Mouse (Mus musculus): ENCODE results near the gene Il4i1.
A peak's percentile ranks its signal among the peaks of the same experiment; 100 is the strongest.

Gene Il4i1

GRCm38 (mm10) chr7:44849416-44850111 is 33.4 kb downstream of the Il4i1 start:
- peak; percentile 85 for DNase-seq (ENCODE audit: low read depth)

GRCm38 (mm10) chr7:44850146-44850545 is 34.0 kb downstream of the Il4i1 start:
- peak; percentile 64 for DNase-seq (ENCODE audit: low read depth)

- no peak for DNase-seq (ENCODE audit: low read depth)
Measured at GRCm38 (mm10) chr7:44850789-44851624, 34.8 kb downstream of the Il4i1 start.

GRCm38 (mm10) chr7:44851625-44852234 is 35.5 kb downstream of the Il4i1 start:
- no peak for DNase-seq (ENCODE audit: low read depth)

- no peak for DNase-seq (ENCODE audit: low read depth)
Measured at GRCm38 (mm10) chr7:44852259-44853027, 36.3 kb downstream of the Il4i1 start.

- DNase-seq (ENCODE audit: low read depth), result no peak
Measured at GRCm38 (mm10) chr7:44853065-44853464, 36.9 kb downstream of the Il4i1 start.

GRCm38 (mm10) chr7:44853596-44854355 is 37.6 kb downstream of the Il4i1 start:
- no peak for DNase-seq (ENCODE audit: low read depth)

- peak; percentile 76 for DNase-seq (ENCODE audit: low read depth)
Measured at GRCm38 (mm10) chr7:44854356-44855031, 38.3 kb downstream of the Il4i1 start.

- no peak for DNase-seq (ENCODE audit: low read depth)
Measured at GRCm38 (mm10) chr7:44855036-44855435, 38.8 kb downstream of the Il4i1 start.

GRCm38 (mm10) chr7:44856265-44856916 is 40.2 kb downstream of the Il4i1 start:
- no peak for DNase-seq (ENCODE audit: low read depth)

GRCm38 (mm10) chr7:44857042-44857552 is 40.9 kb downstream of the Il4i1 start, which contains the start of gene Pnkp:
Gene Pnkp (plus strand): TSS chr7:44857139.
- peak; percentile 81 for DNase-seq (ENCODE audit: low read depth)

- DNase-seq (ENCODE audit: low read depth), result peak; percentile 74
Measured at GRCm38 (mm10) chr7:44857905-44858304, 41.7 kb downstream of the Il4i1 start.

- no peak for DNase-seq (ENCODE audit: low read depth)
Measured at GRCm38 (mm10) chr7:44859896-44860295, 43.7 kb downstream of the Il4i1 start.

GRCm38 (mm10) chr7:44860576-44861428 is 44.6 kb downstream of the Il4i1 start:
- DNase-seq (ENCODE audit: low read depth), result no peak

- DNase-seq (ENCODE audit: low read depth), result no peak
Measured at GRCm38 (mm10) chr7:44861429-44861816, 45.2 kb downstream of the Il4i1 start.

GRCm38 (mm10) chr7:44862434-44862833 is 46.2 kb downstream of the Il4i1 start:
- no peak for DNase-seq (ENCODE audit: low read depth)

GRCm38 (mm10) chr7:44863210-44863609 is 47.0 kb downstream of the Il4i1 start:
- no peak for DNase-seq (ENCODE audit: low read depth)

GRCm38 (mm10) chr7:44863982-44864494 is 47.9 kb downstream of the Il4i1 start:
- DNase-seq (ENCODE audit: low read depth), result no peak
